Mouse (Mus musculus): ENCODE results near the gene Slc7a10.

DNA sequence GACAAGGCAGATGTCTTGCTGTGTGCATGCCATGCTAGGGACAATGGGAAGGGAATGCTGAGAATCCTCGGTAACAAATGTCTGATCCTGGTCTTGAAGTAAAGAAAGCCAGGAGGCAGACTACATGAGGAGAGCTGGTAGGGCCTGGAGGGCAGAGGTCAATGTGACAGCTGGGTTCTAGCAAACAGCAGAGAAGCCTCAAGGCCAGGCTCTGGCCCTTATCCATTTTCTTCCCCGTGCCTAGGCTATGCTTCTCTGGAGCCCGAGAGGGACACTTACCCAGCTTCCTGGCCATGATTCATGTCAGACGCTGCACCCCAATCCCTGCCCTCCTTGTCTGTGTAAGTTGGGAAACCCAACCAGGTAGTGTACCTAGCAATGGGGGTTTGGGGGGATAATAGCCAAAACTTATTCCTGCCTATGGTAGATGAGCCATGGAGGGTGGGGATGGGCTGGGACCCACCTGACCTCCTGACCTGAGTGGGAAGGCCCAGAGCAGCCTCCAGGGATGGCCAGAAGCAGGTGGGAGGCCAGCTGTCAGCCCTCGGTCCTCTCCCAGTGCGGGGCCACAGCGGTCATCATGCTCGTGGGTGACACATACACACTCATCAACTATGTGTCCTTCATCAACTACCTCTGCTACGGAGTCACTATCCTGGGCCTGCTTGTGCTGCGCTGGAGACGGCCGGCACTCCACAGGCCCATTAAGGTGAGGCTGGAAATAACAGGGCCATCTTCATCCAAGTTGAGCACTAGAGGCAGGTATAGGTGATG is 13.0 kb downstream of the Slc7a10 start:
- TF ChIP-seq ZC3H11A (IDR thresholded peaks at IDR 0.05; ENCODE audit: borderline replicate concordance, low read depth, low read length) (no peak), CHD2 (IDR thresholded peaks at IDR 0.05; ENCODE audit: low read depth, low read length) (no peak), ZNF384 (IDR thresholded peaks at IDR 0.05; ENCODE audit: low read depth, low read length) (no peak), MAFK (IDR thresholded peaks at IDR 0.05; ENCODE audit: insufficient read depth, low read depth, low read length) (no peak), HCFC1 (IDR thresholded peaks at IDR 0.05; ENCODE audit: borderline replicate concordance, insufficient read depth, low read length) (no peak)
